Mouse (Mus musculus) right cerebral cortex, postnatal 10 days (tissue): ENCODE data around the gene Wdfy3.
"Not testable (repeated sequence)": the region's sequence is repeated elsewhere in the genome, so short reads cannot be mapped to it uniquely, and the experiment has no call there.

Experiments
- DNase-seq, 2 experiments: peaks; one replicate each; pipeline ENCODE4 v3.0.0; 2021; ENCODE audit warnings: low spot score in 2 of 2

Gene Wdfy3

GRCm38 (mm10) chr5:101891694-101892416 lies 177.9 kb downstream of the Wdfy3 start:
- no peak for DNase-seq

GRCm38 (mm10) chr5:101887989-101888388 lies 181.7 kb downstream of the Wdfy3 start:
- no peak for DNase-seq

DNA sequence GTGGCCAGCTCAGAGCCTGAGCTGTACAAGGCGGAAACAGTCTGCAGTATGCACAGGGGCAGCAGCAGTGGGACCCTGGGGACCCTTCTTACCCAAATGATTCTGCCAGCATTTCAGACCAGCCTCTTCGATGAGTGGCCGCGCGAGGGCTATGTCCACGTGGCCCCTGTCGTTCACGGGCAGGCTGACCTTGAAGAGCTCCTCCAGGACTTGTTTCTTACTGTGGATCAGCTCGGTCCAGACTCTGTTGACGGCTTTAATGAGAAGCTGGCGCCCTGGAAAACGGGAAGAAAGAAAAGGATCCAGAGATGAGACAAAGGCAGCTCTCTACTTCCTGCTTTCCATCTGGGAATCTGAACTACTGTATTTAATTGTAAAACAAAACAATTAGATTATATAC lies 184.7 kb downstream of the Wdfy3 start:
- no peak for DNase-seq

GRCm38 (mm10) chr5:101882191-101882590 lies 187.5 kb downstream of the Wdfy3 start:
- no peak for DNase-seq

- DNase-seq: no peak
These were observed 189.8 kb downstream of the Wdfy3 start for GRCm38 (mm10) chr5:101879914-101880313.

DNA sequence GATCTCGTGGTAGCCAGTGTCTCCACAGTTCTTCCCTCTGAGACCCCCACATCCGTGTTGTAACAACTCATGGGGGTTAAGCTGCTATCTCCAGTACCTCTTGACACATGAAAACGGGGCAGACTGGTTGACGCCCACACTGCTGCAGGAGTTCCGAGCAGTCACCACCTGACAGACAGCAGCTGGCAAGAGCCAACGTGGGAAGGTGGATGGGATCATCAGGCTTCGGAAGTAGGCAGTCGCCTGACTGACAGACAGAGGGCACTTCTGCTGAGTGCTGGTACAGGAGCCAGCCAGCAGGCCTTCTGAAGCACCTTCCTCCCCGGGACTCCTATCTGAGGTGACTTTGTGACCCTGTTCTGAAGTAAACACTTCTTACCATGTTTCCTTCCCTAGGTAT lies 191.3 kb downstream of the Wdfy3 start:
- DNase-seq: no peak

DNA sequence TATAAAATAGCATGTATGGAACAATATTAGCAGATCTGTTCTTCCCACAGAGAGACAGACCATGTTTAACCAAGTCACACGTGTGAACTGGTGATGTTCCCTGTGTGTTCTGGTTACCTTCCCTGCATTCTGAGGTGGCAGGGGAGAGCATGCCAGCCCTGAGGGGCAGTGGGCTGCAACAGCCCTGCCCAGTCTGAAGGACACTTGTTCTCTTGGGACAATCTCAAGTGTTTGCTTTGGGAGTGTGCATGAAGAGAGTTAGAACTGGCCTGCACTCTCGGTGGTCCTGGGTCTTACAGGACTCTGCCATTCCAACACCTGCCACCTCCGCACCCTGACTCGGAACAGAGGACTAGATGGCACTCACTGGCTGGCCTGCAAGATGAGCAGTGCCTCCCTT lies 193.5 kb downstream of the Wdfy3 start:
- DNase-seq: no peak

DNA sequence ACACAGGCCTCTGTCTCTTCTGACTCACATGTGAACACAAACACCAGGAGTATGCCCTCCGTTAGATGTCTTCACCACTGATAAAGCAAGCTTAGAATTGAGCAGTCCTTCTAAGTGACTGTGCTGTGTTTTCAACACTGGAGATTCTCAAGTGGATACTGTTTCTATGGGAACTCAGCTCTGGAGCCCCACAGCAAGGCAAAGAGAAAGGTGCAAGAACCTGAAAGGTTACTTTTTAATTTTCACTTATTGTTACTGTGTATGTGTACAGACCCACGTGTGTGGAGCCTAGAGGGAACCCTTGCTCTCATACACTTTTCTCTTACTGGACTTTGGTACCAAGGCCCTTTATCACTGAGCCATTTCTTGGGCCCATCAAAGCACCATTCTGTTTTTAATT lies 203.0 kb downstream of the Wdfy3 start:
- DNase-seq: no peak

- no peak for DNase-seq
These were observed 205.8 kb downstream of the Wdfy3 start for GRCm38 (mm10) chr5:101863946-101864345.

DNA sequence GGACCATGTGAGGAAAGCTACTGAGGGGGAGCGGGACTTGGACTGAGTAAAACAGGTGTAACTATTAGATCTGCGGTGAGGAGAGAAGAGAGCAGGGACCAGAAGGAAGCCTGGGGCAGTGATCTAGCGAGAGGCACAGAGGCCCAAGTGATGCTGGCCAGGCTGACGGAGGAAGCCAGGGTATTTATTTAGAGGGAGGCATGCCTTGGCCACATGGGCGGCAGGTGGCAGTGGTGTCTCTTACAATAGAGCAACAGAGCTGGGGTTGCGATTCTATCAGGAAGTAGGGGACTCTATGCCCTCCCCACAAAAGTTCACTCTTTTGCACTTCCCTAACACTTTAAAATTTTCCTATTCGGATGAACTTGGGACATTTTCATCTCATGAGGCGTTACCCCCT lies 207.1 kb downstream of the Wdfy3 start:
- DNase-seq: no peak

DNA sequence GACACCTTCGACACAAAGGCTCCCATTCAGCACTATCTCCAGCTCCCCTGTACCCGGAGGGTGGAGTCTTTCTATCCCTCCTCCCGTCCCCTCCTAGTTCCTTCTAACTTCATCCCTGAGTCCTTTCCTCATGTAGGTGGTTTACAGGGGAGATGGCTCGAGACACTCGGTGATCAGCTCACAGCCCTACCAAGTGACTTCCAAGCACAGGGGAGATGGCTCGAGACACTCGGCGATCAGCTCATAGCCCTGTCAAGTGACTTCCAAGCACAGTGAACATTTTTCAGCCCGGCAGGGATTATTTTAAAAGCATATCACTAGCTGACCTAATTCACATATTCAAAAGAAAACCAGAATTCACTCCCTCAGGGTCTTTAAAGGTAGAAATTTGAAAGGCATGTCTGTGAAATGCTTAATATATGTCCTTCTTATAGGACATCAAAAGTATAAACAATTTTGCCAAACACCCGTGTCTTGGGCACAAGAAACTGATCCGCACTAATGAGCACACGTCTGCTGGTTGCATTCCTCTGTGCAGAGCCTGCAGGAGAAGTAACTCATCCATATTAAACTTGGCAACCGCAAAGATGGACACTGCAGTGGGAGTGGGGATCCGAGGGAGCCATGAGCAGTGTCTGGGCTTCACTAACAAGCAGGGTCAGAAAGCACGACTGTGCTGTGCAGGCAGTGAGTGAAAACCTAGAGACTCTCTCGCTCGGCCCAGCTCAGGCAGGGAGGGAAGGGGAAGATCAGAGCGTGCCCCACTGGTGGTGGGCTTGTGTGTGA lies 207.7 kb downstream of the Wdfy3 start:
- no peak for DNase-seq

GRCm38 (mm10) chr5:101858891-101859436 lies 210.8 kb downstream of the Wdfy3 start:
- no peak for DNase-seq

DNA sequence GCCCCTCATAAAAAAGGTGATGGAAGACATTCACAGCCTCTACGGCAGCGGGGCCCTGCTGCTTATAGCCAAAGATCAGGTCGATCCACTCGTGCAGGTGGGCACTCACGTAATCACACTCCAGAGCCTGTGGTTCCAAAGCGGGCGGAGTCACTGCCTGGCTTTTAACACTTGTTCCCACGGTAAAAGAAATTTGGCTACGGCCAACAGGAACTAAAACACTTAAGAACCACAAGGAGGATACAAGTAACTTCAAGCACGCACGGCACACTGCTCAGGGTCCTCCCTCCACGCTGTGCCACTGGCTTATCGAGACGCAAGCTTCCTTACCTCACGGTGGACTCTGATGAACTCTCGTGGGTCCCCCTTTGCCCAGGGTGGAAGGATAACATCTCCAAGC lies 214.2 kb downstream of the Wdfy3 start:
- no peak for DNase-seq

- no peak for DNase-seq
These were observed 215.1 kb downstream of the Wdfy3 start for GRCm38 (mm10) chr5:101854667-101855066.

DNA sequence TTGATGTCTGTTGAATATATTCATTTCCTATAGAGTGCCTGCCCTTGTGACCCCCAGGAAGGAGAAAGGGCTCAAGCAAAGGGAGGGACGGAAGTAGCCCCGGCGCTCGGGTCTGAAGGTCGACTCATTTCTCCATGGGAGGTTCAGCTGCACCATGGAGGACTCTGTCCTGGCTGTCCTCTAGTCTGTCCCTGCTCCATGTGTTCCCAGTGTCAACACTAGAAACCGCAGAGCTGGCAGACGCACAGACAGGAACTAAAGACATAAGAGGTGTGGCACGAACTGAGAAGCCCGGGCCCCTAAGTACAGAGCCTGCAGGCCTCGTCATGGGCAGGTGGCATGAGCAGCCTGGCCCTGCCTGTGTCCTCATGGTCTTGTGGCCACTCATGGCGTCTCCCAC lies 215.6 kb downstream of the Wdfy3 start:
- no peak for DNase-seq

- no peak for DNase-seq
These were observed 217.5 kb downstream of the Wdfy3 start for GRCm38 (mm10) chr5:101852116-101852680.

GRCm38 (mm10) chr5:101851133-101851532 lies 218.6 kb downstream of the Wdfy3 start:
- no peak for DNase-seq

GRCm38 (mm10) chr5:101847762-101848161 lies 222.0 kb downstream of the Wdfy3 start:
- no peak for DNase-seq

GRCm38 (mm10) chr5:101847323-101847722 lies 222.4 kb downstream of the Wdfy3 start:
- no peak for DNase-seq

GRCm38 (mm10) chr5:101845930-101846329 lies 223.8 kb downstream of the Wdfy3 start:
- DNase-seq: no peak

- DNase-seq: no peak
These were observed 224.7 kb downstream of the Wdfy3 start for GRCm38 (mm10) chr5:101845011-101845410.

GRCm38 (mm10) chr5:101840476-101840875 lies 229.2 kb downstream of the Wdfy3 start:
- no peak for DNase-seq

DNA sequence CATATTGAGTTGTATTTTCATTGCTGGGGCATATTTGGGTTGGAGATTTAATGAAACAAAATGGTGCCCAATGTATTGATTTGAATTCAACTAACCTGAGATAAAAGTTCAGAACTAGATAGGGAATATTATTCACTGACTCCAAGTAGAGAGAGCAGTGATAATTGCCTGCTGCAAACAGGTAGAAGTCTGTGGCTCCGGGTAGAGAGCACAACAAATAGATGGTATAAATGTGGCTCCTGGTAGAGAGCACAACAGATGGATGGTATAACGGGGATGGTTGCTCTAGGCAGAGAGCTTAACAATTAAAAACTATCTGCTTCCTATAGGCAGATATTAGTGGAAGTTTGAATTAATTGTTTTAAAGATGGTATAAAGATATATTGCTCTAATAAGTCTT lies 232.1 kb downstream of the Wdfy3 start:
- not testable (repeated sequence) for DNase-seq
